Mouse (Mus musculus): ENCODE measurements around the gene Akirin1. TPM values are rescaled to one million over a fixed set of nuclear protein-coding genes. Genes with fewer than 3 reads are reported as not detected.

The Akirin1 gene
- total RNA-seq, 1 experiment from 2014 or later: 59.0 TPM

Other genes with a start within 250 kb of the Akirin1 start
- gene Macf1, start 66.0 kb downstream of the Akirin1 start, total RNA-seq (2017): 368 to 783 TPM (median 392 TPM) in 3 replicates
- gene Ndufs5, start 32.1 kb downstream of the Akirin1 start, total RNA-seq (2017): 58.3 to 116 TPM (median 73.9 TPM) in 3 replicates
- not detected in 3 replicates for gene Rhbdl2, start 37.5 kb upstream of the Akirin1 start, total RNA-seq (2017)
- 0.38 TPM in 1 of 3 replicates, not detected in the others for gene 4933427I04Rik, start 109.3 kb upstream of the Akirin1 start, total RNA-seq (2017)
- gene Mycbp, start 154.5 kb upstream of the Akirin1 start, total RNA-seq (2017): 17.6 to 21.5 TPM (median 20.6 TPM) in 3 replicates
- gene Rragc, start 167.1 kb upstream of the Akirin1 start, total RNA-seq (2017): 34.2 to 61.7 TPM (median 40.5 TPM) in 3 replicates
- gene 4930535I16Rik, start 167.7 kb upstream of the Akirin1 start, total RNA-seq (2017): not detected in 3 replicates